Mouse (Mus musculus): ENCODE data around the gene Pvalb. TPM values are rescaled to one million over a fixed set of nuclear protein-coding genes. Genes with fewer than 3 reads are reported as not detected.

Gene Pvalb
- polyA plus RNA-seq (2014; fragmentation: Nextera tagmentation; extraction: Ambion mirVana), result not detected in 2 replicates

DNA sequence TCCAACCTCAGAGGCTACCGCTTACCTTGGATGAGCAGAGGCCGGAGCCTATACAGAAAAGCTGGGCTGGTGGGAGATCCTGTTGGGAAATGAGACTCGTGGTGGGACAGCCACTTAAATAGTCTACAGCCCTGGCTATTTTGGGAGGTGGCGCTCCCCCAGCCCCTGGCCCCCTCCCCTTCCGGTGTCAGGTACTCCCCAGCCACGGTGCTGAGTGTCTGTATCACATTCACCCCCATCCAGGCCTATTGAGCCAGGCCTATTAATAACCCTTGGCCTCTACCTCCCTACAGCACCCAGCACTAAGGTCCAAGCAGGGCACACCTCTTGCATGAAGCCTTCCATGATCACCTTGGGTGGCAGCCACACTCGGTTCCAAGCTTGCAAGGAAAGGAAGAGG lies at the start of gene Pvalb:
Pvalb (minus strand) TSS at position 89 of the 400 bp plus-strand sequence.
- Histone ChIP-seq H3K4me2 (replicated peaks; ENCODE audit: low read depth, low read length) (no peak within 1 kb of the TSS), H3K4me1 (ENCODE audit: control insufficient read depth, insufficient read depth, low read length) (no peaks in the 10 kb centered on the region; the same call in 1 of the 2 replicates), H3K4me3 (ENCODE audit: low read length) (no peak within 1 kb of the TSS), H3K9me3 (ENCODE audit: control insufficient read depth, low read length) (no peaks in the 10 kb centered on the region; the same call in none of the 2 replicates), H3K27ac (ENCODE audit: low read depth, low read length) (no peak within 1 kb of the TSS), H3K9ac (ENCODE audit: low read depth, low read length) (no peak within 1 kb of the TSS), H3K36me3 (ENCODE audit: control insufficient read depth, insufficient read depth, low read length) (no peaks in the 10 kb centered on the region), H3K27me3 (ENCODE audit: control insufficient read depth, insufficient read depth, low read length) (peaks cover 40% of the 10 kb centered on the region)
- no peak for ATAC-seq (ENCODE audit: low FRiP score, low TSS enrichment)
- 86% methylated on average over 7 of the region's 7 CpGs for WGBS

DNA sequence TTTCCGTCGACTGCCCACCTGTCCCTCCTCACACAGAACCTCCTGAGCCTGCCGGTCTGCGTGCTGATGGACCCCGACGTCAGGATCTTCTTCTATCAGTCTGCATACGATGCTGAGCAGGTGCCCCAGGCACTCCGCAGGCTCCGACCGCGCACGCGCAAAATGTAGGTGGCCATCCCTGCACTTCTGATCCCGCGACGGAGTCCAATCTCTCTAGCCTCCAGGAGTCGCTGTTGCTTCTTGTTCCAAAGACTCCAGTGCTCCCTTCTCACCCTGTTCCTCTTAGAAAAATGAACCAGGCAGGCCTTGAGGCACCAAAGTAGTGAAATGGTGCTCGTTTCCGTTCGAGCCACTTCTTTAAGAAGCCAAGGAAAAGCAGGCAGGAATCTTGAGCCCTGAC lies 48.6 kb upstream of the Pvalb start:
- 13% methylated on average over 20 of the region's 20 CpGs for WGBS
- no peaks in the 10 kb centered on the region for H3K27me3 ChIP-seq (ENCODE audit: control insufficient read depth, insufficient read depth, low read length)
- no peaks in the 10 kb centered on the region for H3K4me1 ChIP-seq (ENCODE audit: control insufficient read depth, insufficient read depth, low read length)
- ATAC-seq (ENCODE audit: low FRiP score, low TSS enrichment), result no peak
- no peaks in the 10 kb centered on the region for H3K36me3 ChIP-seq (ENCODE audit: control insufficient read depth, insufficient read depth, low read length)
- H3K27ac ChIP-seq (ENCODE audit: low read depth, low read length), result no peak overlapping the region
- no peak overlapping the region for H3K4me3 ChIP-seq (ENCODE audit: low read length)
- no peak overlapping the region for H3K9ac ChIP-seq (ENCODE audit: low read depth, low read length)
- no peak overlapping the region for H3K4me2 ChIP-seq (replicated peaks; ENCODE audit: low read depth, low read length)
- H3K9me3 ChIP-seq (ENCODE audit: control insufficient read depth, low read length), result no peaks in the 10 kb centered on the region

DNA sequence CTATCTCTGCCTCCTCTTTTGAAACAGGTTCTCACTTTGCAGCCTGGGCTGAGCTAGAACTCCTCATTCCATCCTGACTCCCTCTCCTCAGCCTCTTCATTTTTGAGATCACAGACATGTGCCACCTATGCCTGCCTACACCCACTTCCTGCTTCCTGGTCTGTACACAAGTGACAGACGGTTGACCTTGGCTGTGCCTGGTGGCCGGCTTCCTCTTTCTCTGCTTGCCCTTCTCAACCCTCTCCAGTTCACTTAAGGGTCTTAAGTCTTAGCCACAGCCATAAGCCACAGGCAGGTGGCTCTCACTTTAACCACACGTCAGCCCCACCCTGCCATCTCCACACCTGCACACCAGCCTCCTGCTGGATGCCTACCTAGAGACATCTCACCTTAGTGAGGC lies 42.2 kb upstream of the Pvalb start:
- Histone ChIP-seq H3K36me3 (ENCODE audit: control insufficient read depth, insufficient read depth, low read length) (no peaks in the 10 kb centered on the region), H3K27ac (ENCODE audit: low read depth, low read length) (no peak overlapping the region), H3K4me3 (ENCODE audit: low read length) (no peak overlapping the region), H3K4me2 (replicated peaks; ENCODE audit: low read depth, low read length) (no peak overlapping the region), H3K27me3 (ENCODE audit: control insufficient read depth, insufficient read depth, low read length) (no peaks in the 10 kb centered on the region), H3K4me1 (ENCODE audit: control insufficient read depth, insufficient read depth, low read length) (no peaks in the 10 kb centered on the region), H3K9ac (ENCODE audit: low read depth, low read length) (no peak overlapping the region), H3K9me3 (ENCODE audit: control insufficient read depth, low read length) (no peaks in the 10 kb centered on the region)
- ATAC-seq (ENCODE audit: low FRiP score, low TSS enrichment), result no peak
- WGBS, result 57% methylated on average over 3 of the region's 3 CpGs

DNA sequence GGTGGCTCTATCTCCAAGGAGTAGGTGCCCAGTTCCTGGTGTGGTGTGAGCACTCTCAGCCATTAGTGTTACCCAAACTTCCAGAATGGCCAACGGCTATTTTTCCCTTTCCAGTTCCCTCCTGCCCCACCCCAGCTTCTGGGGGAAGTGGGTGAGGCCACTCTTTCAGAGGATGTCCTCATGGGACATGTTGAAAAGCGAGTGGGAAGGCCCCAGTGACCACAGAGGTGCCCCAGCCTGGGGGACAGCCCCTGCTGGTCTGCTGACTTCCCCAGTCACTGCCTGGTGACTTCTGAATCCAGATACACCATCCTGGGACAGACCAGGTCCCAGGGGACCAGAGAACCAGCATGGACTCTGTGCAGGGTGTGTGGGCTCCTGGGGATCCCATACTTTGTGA lies 41.5 kb upstream of the Pvalb start:
- Histone ChIP-seq H3K4me3 (ENCODE audit: low read length) (no peak overlapping the region), H3K9me3 (ENCODE audit: control insufficient read depth, low read length) (no peaks in the 10 kb centered on the region), H3K27me3 (ENCODE audit: control insufficient read depth, insufficient read depth, low read length) (no peaks in the 10 kb centered on the region), H3K27ac (ENCODE audit: low read depth, low read length) (no peak overlapping the region), H3K4me1 (ENCODE audit: control insufficient read depth, insufficient read depth, low read length) (no peaks in the 10 kb centered on the region), H3K9ac (ENCODE audit: low read depth, low read length) (no peak overlapping the region), H3K4me2 (replicated peaks; ENCODE audit: low read depth, low read length) (no peak overlapping the region), H3K36me3 (ENCODE audit: control insufficient read depth, insufficient read depth, low read length) (no peaks in the 10 kb centered on the region)
- ATAC-seq (ENCODE audit: low FRiP score, low TSS enrichment), result no peak
- WGBS, result 74% methylated on average over 2 of the region's 2 CpGs

DNA sequence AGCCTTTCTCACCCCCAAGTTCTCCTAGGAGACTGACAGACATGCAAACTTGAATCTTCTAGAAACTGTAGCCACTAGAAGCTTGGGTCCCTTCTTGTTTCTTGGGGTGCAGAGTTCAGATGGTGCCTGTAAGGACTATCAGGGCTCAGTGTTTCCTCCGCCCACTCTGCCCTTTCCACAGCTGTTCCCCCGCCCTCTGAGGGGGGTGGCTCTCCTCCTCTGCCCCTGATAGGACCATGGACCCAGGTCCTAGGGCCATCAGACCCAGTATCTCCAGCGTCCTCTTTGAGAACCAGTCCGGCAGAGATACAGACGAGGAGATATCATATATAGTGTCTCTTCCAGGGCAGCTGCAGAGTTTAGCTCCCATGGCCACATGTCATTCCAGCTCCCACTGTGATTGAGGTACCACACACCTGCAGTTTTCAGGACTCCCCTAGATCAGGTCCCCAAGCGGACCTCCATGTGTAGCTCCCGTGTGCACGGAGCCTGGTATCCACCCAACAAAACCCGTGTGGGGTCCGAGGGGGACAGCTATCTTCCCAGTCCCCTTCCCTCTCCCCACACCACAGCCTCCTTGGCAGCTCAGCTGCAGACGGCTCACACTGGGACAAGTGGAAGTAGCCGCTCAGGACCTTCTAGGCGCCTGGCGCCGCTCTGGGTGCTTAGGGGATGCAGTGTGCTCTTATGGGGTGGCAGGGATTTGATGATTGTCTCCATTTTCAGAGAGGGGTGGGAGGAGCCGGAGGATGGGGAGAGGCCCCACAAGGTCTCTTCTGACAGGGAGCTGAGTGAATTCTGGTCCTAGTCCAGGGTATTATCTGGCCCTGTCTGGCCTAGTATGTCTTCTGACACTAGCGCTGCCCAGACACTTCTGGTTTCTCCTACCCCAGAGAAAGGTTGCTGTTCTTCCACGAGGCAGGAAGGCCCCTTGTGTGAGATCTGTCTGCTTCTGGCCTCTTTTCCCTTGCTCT lies 40.2 kb upstream of the Pvalb start:
- Histone ChIP-seq H3K36me3 (ENCODE audit: control insufficient read depth, insufficient read depth, low read length) (no peaks in the 10 kb centered on the region), H3K4me2 (replicated peaks; ENCODE audit: low read depth, low read length) (no peak overlapping the region), H3K27me3 (ENCODE audit: control insufficient read depth, insufficient read depth, low read length) (no peaks in the 10 kb centered on the region), H3K4me1 (ENCODE audit: control insufficient read depth, insufficient read depth, low read length) (no peaks in the 10 kb centered on the region), H3K4me3 (ENCODE audit: low read length) (no peak overlapping the region), H3K9me3 (ENCODE audit: control insufficient read depth, low read length) (no peaks in the 10 kb centered on the region), H3K9ac (ENCODE audit: low read depth, low read length) (no peak overlapping the region), H3K27ac (ENCODE audit: low read depth, low read length) (no peak overlapping the region)
- no peak for ATAC-seq (ENCODE audit: low FRiP score, low TSS enrichment)
- WGBS, result 76% methylated on average over 18 of the region's 18 CpGs

DNA sequence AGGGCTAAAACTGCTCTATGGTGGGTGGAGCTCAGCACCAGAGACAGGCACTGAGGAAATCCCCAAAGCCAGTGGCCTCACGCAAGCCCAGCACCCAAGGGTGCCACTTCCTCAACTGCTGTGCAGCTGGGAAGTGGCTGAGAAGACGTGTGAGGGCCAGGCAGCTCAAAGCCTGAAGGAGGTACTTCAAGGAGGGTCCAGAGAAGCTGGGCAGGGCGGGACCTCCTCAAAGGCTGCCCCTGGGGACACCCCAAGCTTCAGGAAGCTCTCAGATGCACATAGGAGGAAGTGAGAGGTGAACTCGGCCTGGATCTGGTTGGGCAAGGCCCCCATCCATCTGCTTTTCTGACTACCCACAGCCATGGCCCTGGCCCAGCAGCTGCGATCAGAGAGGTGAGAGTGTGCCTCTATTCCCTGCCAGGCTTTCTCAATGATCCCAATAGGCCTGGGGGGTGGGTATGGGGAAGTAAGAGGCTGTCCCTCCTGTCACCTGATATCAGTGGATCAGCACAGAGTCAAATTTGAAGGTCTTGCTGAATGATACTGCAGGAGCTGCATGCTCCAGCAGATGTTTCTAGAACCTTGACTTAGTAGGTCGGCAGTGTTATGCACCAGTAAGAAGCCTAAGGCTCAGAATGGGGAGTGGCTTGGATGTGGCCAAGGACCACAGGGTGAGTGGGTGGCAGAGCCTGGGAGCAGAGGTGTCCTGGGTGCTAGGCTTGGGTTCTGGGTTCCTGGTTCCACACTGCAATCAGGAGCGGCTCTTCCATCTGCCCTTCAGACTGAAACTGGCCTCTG lies 38.7 kb upstream of the Pvalb start, which contains the start of gene Ncf4:
Ncf4 (plus strand) TSS at position 107 of the 798 bp plus-strand sequence.
- H3K4me3 ChIP-seq (ENCODE audit: low read length), result no peak within 1 kb of the TSS
- no peak for ATAC-seq (ENCODE audit: low FRiP score, low TSS enrichment)
- H3K9me3 ChIP-seq (ENCODE audit: control insufficient read depth, low read length), result no peaks in the 10 kb centered on the region
- no peak within 1 kb of the TSS for H3K4me2 ChIP-seq (replicated peaks; ENCODE audit: low read depth, low read length)
- H3K27ac ChIP-seq (ENCODE audit: low read depth, low read length), result no peak within 1 kb of the TSS
- H3K9ac ChIP-seq (ENCODE audit: low read depth, low read length), result no peak within 1 kb of the TSS
- no peaks in the 10 kb centered on the region for H3K4me1 ChIP-seq (ENCODE audit: control insufficient read depth, insufficient read depth, low read length)
- WGBS, result 70% methylated on average over 7 of the region's 7 CpGs
- H3K36me3 ChIP-seq (ENCODE audit: control insufficient read depth, insufficient read depth, low read length), result no peaks in the 10 kb centered on the region
- no peaks in the 10 kb centered on the region for H3K27me3 ChIP-seq (ENCODE audit: control insufficient read depth, insufficient read depth, low read length)

DNA sequence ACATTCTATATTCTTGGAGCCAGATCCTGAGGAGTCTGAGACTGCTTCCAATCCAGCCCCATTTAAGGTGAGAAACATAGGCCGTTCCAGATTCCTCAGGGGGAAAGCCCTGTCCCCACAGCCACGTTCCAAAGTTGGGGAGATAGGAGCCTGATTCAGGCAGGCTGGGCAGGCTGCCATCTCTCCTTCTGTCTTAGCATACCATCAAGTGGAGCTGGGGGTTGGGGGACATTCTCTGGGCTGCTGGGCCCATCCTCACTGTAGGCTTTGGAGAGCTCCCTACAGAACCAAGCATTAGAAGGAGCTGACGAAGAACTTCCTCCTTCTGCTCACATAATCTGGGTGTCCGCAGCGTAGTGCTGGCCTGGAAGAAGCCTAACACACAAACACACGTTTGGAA lies 37.6 kb upstream of the Pvalb start:
- ATAC-seq (ENCODE audit: low FRiP score, low TSS enrichment), result no peak

DNA sequence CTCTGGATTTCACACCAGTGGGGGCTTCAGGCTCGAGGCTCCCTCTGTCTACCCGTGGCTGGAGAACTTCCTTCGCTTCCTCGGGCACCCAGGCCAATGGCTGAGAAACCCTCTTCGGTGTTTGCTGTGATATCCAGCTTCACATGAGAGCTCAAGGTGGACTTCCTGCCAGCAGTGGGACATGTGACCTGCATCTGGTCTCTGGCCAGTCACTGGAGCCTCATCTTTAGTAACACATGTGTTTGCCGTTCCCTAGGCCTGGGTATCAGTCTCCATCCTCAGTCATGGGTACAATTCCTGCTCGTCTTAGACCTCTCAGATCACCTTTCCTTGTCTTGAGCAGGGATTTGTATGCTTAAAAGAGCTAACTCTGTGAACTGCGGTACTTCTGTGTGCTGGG lies 36.9 kb upstream of the Pvalb start:
- Histone ChIP-seq H3K27me3 (ENCODE audit: control insufficient read depth, insufficient read depth, low read length) (no peaks in the 10 kb centered on the region), H3K36me3 (ENCODE audit: control insufficient read depth, insufficient read depth, low read length) (no peaks in the 10 kb centered on the region), H3K4me3 (ENCODE audit: low read length) (no peak overlapping the region), H3K4me2 (replicated peaks; ENCODE audit: low read depth, low read length) (no peak overlapping the region), H3K9me3 (ENCODE audit: control insufficient read depth, low read length) (no peaks in the 10 kb centered on the region), H3K9ac (ENCODE audit: low read depth, low read length) (no peak overlapping the region), H3K27ac (ENCODE audit: low read depth, low read length) (no peak overlapping the region), H3K4me1 (ENCODE audit: control insufficient read depth, insufficient read depth, low read length) (no peaks in the 10 kb centered on the region)
- WGBS, result 78% methylated on average over 8 of the region's 8 CpGs
- ATAC-seq (ENCODE audit: low FRiP score, low TSS enrichment), result no peak

More for the DNA sequence above, 37.6 kb upstream of the Pvalb start:
- Histone ChIP-seq H3K27me3 (ENCODE audit: control insufficient read depth, insufficient read depth, low read length) (no peaks in the 10 kb centered on the region), H3K9ac (ENCODE audit: low read depth, low read length) (no peak overlapping the region), H3K27ac (ENCODE audit: low read depth, low read length) (no peak overlapping the region), H3K4me2 (replicated peaks; ENCODE audit: low read depth, low read length) (no peak overlapping the region), H3K9me3 (ENCODE audit: control insufficient read depth, low read length) (no peaks in the 10 kb centered on the region), H3K36me3 (ENCODE audit: control insufficient read depth, insufficient read depth, low read length) (no peaks in the 10 kb centered on the region), H3K4me3 (ENCODE audit: low read length) (no peak overlapping the region), H3K4me1 (ENCODE audit: control insufficient read depth, insufficient read depth, low read length) (no peaks in the 10 kb centered on the region)
- 76% methylated on average over 6 of the region's 6 CpGs for WGBS

DNA sequence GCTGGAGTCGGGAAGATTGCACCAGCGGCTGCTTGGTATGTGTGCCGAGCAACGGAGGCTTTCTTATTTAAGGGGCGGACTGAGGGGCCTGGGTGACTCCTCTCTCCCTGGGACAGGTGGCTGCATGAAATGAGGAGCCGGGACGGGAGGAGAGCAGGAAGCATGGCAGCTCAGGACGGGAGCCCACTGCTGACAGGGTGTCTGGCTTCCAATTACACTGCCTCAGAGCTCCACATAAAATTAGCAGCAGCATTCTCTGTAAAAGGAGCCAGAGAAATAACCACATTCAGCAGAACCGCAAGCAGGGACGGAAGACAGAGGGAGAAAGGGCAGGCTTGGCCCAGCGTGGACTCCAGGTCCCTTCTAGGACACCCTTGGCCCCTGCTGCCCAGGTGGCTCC lies 35.1 kb upstream of the Pvalb start:
- no peak for ATAC-seq (ENCODE audit: low FRiP score, low TSS enrichment)
- no peaks in the 10 kb centered on the region for H3K27me3 ChIP-seq (ENCODE audit: control insufficient read depth, insufficient read depth, low read length)
- no peaks in the 10 kb centered on the region for H3K36me3 ChIP-seq (ENCODE audit: control insufficient read depth, insufficient read depth, low read length)
- no peak overlapping the region for H3K4me2 ChIP-seq (replicated peaks; ENCODE audit: low read depth, low read length)
- WGBS, result 25% methylated on average over 10 of the region's 11 CpGs
- no peaks in the 10 kb centered on the region for H3K4me1 ChIP-seq (ENCODE audit: control insufficient read depth, insufficient read depth, low read length)
- H3K4me3 ChIP-seq (ENCODE audit: low read length), result no peak overlapping the region
- H3K27ac ChIP-seq (ENCODE audit: low read depth, low read length), result no peak overlapping the region
- H3K9ac ChIP-seq (ENCODE audit: low read depth, low read length), result no peak overlapping the region
- no peaks in the 10 kb centered on the region for H3K9me3 ChIP-seq (ENCODE audit: control insufficient read depth, low read length)

All from kidney, embryonic 14.5 days (tissue).